Mouse (Mus musculus) intestine, embryonic 15.5 days (tissue): ENCODE measurements around the gene Dcbld1. TPM values are rescaled to one million over a fixed set of nuclear protein-coding genes. Genes with fewer than 3 reads are reported as not detected.
A peak's percentile ranks its signal among the peaks of the same experiment; 100 is the strongest.
"Not testable (repeated sequence)": the region's sequence is repeated elsewhere in the genome, so short reads cannot be mapped to it uniquely, and the experiment has no call there.

Experiments used
- ATAC-seq: fragments of 200-750 bp; cut with Nextera tagmentation; 2 replicates; pipeline ENCODE4 v1.8.0; 2017; ENCODE audit warnings: moderate TSS enrichment, moderate library complexity
- H3K27ac ChIP-seq: fragments of 300-500 bp; sonication (generic); 2 replicates; pipeline ENCODE4 v1.5.1; 2015; ENCODE audit warnings: mild to moderate bottlenecking, inconsistent platforms
- H3K27me3 ChIP-seq: fragments of 300-500 bp; sonication (generic); replicated peaks from 2 replicates; pipeline ENCODE4 v1.6.1; 2015; ENCODE audit warnings: inconsistent platforms
- H3K36me3 ChIP-seq: fragments of 300-500 bp; sonication (generic); 2 replicates; pipeline ENCODE4 v1.6.1; 2015; ENCODE audit warnings: inconsistent platforms
- H3K4me1 ChIP-seq: fragments of 300-500 bp; sonication (generic); replicated peaks from 2 replicates; pipeline ENCODE4 v1.6.1; 2015; ENCODE audit warnings: inconsistent platforms
- H3K4me2 ChIP-seq: fragments of 300-500 bp; sonication (generic); replicated peaks from 2 replicates; pipeline ENCODE4 v1.6.1; 2015; ENCODE audit warnings: mild to moderate bottlenecking, inconsistent platforms
- H3K4me3 ChIP-seq: fragments of 300-500 bp; sonication (generic); replicated peaks from 2 replicates; pipeline ENCODE4 v1.5.1; 2015; ENCODE audit warnings: inconsistent platforms
- H3K9ac ChIP-seq: fragments of 300-500 bp; sonication (generic); 2 replicates; pipeline ENCODE4 v1.6.1; 2015; ENCODE audit warnings: inconsistent platforms
- H3K9me3 ChIP-seq: fragments of 300-500 bp; sonication (generic); 2 replicates; pipeline ENCODE4 v1.6.1; 2016; ENCODE audit warnings: inconsistent platforms
- WGBS: fragments of 180-500 bp; shearing (Covaris S2); methylation state at CpG from one replicate; pipeline ENCODE4 v1.1.7; 2015; 5-methylcytosine and 5-hydroxymethylcytosine counted together
- polyA plus RNA-seq: library from polyadenylated mRNA; unstranded; fragments of >200 nt; fragmentation: Nextera tagmentation; extraction: Ambion mirVana; gene quantifications from 2 replicates; pipeline ENCODE4 v1.2.1, GENCODE M21; 2015

The Dcbld1 gene
- polyA plus RNA-seq, 1 experiment from 2014 or later = 44.6 TPM

- no peak overlapping the region for H3K4me2 ChIP-seq
- no peaks in the 10 kb centered on the region for H3K4me1 ChIP-seq
- H3K27me3 ChIP-seq = no peaks in the 10 kb centered on the region
- no peak overlapping the region for H3K4me3 ChIP-seq
- no peak overlapping the region for H3K27ac ChIP-seq
- H3K9me3 ChIP-seq = no peaks in the 10 kb centered on the region
- H3K9ac ChIP-seq = no peak overlapping the region
- WGBS = 79% methylated on average over 3 of the region's 3 CpGs
- no peaks in the 10 kb centered on the region for H3K36me3 ChIP-seq
- ATAC-seq = no peak
These were observed 55.8 kb downstream of the Dcbld1 start for GRCm38 (mm10) chr10:52289261-52289660.

GRCm38 (mm10) chr10:52292391-52292790 is 59.0 kb downstream of the Dcbld1 start:
- H3K36me3 ChIP-seq, H3K4me1 ChIP-seq, H3K9ac ChIP-seq, ATAC-seq, H3K27ac ChIP-seq, H3K9me3 ChIP-seq, H3K27me3 ChIP-seq, H3K4me2 ChIP-seq, H3K4me3 ChIP-seq: not testable (repeated sequence)
- WGBS = 70% methylated on average over 1 of the region's 1 CpGs

GRCm38 (mm10) chr10:52293921-52294577 is 60.6 kb downstream of the Dcbld1 start:
- no peak for ATAC-seq
- 84% methylated on average over 4 of the region's 4 CpGs for WGBS
- Histone ChIP-seq H3K9ac (no peak overlapping the region), H3K27me3 (no peaks in the 10 kb centered on the region), H3K27ac (no peak overlapping the region), H3K36me3 (no peaks in the 10 kb centered on the region), H3K9me3 (no peaks in the 10 kb centered on the region), H3K4me1 (no peaks in the 10 kb centered on the region), H3K4me2 (no peak overlapping the region), H3K4me3 (no peak overlapping the region)

DNA sequence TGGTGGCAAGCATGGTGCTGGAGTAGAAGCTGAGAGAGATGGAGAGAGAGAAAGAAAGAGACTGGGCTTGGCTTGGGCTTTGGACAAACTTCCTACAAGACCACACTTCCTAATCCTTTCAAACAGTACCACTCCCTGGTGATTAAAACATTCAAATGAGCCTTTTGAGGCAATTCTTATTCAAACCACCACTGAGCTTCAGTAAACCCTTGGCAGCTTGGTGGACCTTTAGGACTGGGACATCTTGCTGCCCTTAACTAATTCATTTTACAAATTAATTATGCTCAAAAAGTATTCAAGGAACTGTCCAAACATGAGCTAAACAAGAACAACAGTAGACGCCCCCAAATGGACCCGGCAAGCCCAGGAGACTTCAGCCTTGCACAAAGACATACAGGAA is 62.5 kb downstream of the Dcbld1 start:
- H3K27me3 ChIP-seq = no peaks in the 10 kb centered on the region
- H3K27ac ChIP-seq = no peak overlapping the region
- no peaks in the 10 kb centered on the region for H3K4me1 ChIP-seq
- H3K9me3 ChIP-seq = no peaks in the 10 kb centered on the region
- H3K9ac ChIP-seq = no peak overlapping the region
- no peak for ATAC-seq
- H3K4me2 ChIP-seq = no peak overlapping the region
- WGBS = 93% methylated on average over 2 of the region's 2 CpGs
- H3K4me3 ChIP-seq = no peak overlapping the region
- no peaks in the 10 kb centered on the region for H3K36me3 ChIP-seq

DNA sequence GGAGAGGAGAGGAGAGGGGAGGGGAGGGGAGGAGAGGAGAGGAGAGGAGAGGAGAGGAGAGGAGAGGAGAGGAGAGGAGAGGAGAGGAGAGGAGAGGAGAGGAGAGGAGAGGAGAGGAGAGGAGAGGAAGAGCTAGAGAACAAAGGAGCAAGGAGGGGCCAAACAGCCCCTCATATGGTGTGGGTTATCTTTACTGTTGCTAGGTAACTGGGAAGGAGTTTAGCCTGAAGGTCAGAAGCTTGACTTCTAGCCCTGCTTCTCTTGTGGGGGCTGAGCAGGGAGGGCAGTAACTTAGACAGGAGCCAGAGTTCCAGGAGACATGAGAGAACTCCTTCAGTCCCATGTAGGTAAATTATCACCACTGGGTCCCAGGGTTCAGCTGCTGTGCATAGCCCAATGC is 65.1 kb downstream of the Dcbld1 start:
- not testable (repeated sequence) for H3K36me3 ChIP-seq, H3K9me3 ChIP-seq, H3K4me2 ChIP-seq, H3K4me3 ChIP-seq, H3K27me3 ChIP-seq, H3K9ac ChIP-seq, ATAC-seq, H3K4me1 ChIP-seq, H3K27ac ChIP-seq

DNA sequence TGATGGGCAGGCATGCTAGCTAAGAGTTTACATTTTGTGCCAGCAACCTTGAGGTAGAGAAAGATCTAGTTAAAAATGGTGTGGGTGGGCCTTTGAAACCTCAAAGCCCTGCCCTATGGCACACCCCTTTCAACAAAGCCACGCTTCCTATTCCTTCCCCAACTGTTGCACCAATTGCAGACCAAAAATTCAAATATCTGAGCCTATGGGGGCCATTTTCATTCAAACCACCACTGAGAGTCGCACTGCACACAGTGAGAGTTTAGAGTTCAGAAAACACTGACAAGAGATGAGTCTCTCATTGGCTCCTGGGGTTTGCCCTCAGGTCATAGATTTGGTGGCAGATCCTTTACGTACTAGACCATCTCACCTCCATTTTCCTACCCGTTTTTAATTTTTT is 68.3 kb downstream of the Dcbld1 start:
- no peak overlapping the region for H3K9ac ChIP-seq
- H3K36me3 ChIP-seq = no peaks in the 10 kb centered on the region
- 91% methylated on average over 4 of the region's 4 CpGs for WGBS
- H3K4me2 ChIP-seq = no peak overlapping the region
- no peak overlapping the region for H3K27ac ChIP-seq
- H3K9me3 ChIP-seq = no peaks in the 10 kb centered on the region
- no peak for ATAC-seq
- no peaks in the 10 kb centered on the region for H3K4me1 ChIP-seq
- H3K27me3 ChIP-seq = no peaks in the 10 kb centered on the region
- H3K4me3 ChIP-seq = no peak overlapping the region

DNA sequence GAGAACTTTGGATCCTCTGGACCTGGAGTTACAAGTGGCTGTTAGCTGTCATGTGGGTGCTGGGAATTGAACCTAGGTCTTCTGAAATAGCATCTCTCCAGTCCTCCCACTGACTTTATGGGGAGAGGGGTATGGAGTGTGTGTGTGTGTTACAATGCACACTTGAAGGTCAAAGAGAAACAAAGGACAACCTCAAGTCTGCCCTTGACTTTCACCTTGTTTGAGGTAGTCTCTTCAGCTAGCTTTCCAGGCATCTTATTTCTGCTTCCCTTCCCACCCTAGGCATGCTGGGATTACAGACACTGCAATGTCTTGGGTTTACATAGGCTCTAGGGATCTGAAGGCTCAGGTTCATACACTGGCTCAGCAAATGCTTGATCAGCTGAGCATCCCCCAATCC is 68.9 kb downstream of the Dcbld1 start:
- H3K4me1 ChIP-seq = no peaks in the 10 kb centered on the region
- ATAC-seq = no peak
- no peak overlapping the region for H3K4me2 ChIP-seq
- no peak overlapping the region for H3K4me3 ChIP-seq
- H3K27ac ChIP-seq = no peak overlapping the region
- H3K27me3 ChIP-seq = no peaks in the 10 kb centered on the region
- H3K9ac ChIP-seq = no peak overlapping the region
- H3K9me3 ChIP-seq = no peaks in the 10 kb centered on the region
- H3K36me3 ChIP-seq = no peaks in the 10 kb centered on the region

GRCm38 (mm10) chr10:52304574-52304973 is 71.2 kb downstream of the Dcbld1 start:
- WGBS = 77% methylated on average over 7 of the region's 7 CpGs
- Histone ChIP-seq H3K4me3 (no peak overlapping the region), H3K27ac (no peak overlapping the region), H3K4me1 (no peaks in the 10 kb centered on the region), H3K4me2 (no peak overlapping the region), H3K9me3 (no peaks in the 10 kb centered on the region), H3K9ac (no peak overlapping the region), H3K36me3 (no peaks in the 10 kb centered on the region), H3K27me3 (no peaks in the 10 kb centered on the region)
- no peak for ATAC-seq

DNA sequence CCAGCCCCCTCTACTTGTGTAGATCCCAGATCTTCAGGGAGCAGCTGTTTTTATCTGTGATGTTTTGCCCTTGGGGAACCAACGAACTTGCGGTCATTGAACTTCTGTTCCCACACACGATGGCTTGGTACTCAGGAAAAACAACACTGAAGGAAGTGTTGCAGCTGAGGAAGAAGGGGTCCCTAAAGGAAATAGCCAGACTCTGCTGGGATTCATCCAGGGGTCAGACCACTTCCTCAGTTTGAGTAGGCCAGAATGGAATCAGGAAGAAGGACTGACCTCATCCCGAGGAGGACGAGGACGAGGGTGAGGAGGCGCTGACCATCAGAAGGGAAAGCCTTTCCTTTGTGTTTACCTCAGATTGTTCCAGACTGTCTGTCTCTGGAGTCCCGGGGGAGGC is 75.8 kb downstream of the Dcbld1 start:
- Histone ChIP-seq H3K4me3 (no peak overlapping the region), H3K36me3 (0 out of 2 replicates have a peak, but pooled peaks cover 6% of the 10 kb centered on the region), H3K4me2 (no peak overlapping the region), H3K27me3 (no peaks in the 10 kb centered on the region), H3K9ac (no peak overlapping the region), H3K4me1 (no peaks in the 10 kb centered on the region), H3K27ac (no peak overlapping the region; the same call in 1 of the 2 replicates), H3K9me3 (no peaks in the 10 kb centered on the region)
- 67% methylated on average over 8 of the region's 8 CpGs for WGBS
- peak; percentile 64 for ATAC-seq

DNA sequence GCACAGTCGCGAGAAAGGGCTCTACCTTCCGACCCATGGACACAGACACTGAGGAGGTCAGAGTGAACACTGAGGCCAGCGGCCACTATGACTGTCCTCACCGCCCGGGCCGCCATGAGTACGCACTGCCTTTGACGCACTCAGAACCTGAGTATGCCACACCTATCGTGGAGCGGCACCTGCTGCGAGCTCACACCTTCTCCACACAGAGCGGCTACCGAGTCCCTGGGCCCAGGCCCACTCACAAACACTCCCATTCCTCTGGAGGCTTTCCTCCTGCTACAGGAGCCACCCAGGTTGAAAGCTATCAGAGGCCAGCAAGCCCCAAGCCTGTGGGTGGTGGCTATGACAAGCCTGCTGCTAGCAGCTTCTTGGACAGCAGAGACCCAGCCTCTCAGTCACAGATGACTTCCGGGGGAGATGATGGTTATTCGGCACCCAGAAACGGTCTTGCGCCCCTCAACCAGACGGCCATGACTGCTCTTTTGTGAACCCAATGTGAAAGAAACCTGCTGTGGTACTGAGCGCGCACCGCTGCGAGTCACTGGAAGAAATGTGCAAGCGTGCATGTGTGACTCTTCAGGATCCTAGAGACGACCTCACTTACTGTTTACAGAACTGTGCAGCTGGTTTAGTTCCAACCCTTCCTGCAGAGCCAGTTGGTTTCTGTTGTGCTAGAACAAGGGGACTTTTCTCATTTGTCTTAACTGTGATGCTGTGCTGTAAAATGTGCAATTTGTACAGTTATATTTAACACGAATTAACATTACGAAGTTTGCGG is 86.3 kb downstream of the Dcbld1 start:
- Histone ChIP-seq H3K36me3 (peaks cover 15% of the 10 kb centered on the region; the same call in 1 of the 2 replicates), H3K9me3 (no peaks in the 10 kb centered on the region), H3K4me3 (no peak overlapping the region), H3K4me1 (no peaks in the 10 kb centered on the region), H3K27me3 (no peaks in the 10 kb centered on the region), H3K27ac (no peak overlapping the region), H3K4me2 (no peak overlapping the region), H3K9ac (no peak overlapping the region)
- WGBS = 81% methylated on average over 28 of the region's 28 CpGs
- ATAC-seq = peak; percentile 54

GRCm38 (mm10) chr10:52321918-52322317 is 88.5 kb downstream of the Dcbld1 start:
- H3K36me3 ChIP-seq = peaks cover 12% of the 10 kb centered on the region; the same call in 1 of the 2 replicates
- H3K9ac ChIP-seq = no peak overlapping the region
- no peaks in the 10 kb centered on the region for H3K27me3 ChIP-seq
- H3K4me2 ChIP-seq = no peak overlapping the region
- no peaks in the 10 kb centered on the region for H3K9me3 ChIP-seq
- WGBS = 90% methylated on average over 3 of the region's 3 CpGs
- ATAC-seq = no peak
- H3K4me3 ChIP-seq = no peak overlapping the region
- H3K27ac ChIP-seq = no peak overlapping the region
- H3K4me1 ChIP-seq = no peaks in the 10 kb centered on the region

DNA sequence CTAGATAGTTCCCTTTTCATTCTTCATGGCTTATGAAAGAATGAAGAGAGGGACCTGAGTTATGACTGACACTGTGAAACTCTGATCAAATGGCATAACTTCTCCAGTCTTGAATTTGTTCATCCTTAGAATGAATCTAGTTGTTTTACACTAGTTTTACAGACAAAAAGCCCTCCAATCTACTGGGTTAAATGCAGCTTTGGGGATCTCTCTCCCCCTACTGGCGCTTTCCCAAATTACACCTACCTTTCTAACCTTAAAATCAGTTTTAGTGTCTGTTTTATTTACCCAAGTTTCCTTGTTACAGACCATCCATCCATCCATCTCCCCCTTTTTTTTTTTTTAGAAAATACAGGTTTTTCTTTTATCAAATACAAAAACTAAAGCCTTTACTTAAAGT is 97.6 kb downstream of the Dcbld1 start:
- Histone ChIP-seq H3K9ac (no peak overlapping the region), H3K36me3 (no peaks in the 10 kb centered on the region), H3K9me3 (no peaks in the 10 kb centered on the region), H3K4me1 (no peaks in the 10 kb centered on the region), H3K27ac (no peak overlapping the region), H3K4me2 (no peak overlapping the region), H3K4me3 (no peak overlapping the region), H3K27me3 (no peaks in the 10 kb centered on the region)
- 0% methylated on average over 1 of the region's 1 CpGs for WGBS
- no peak for ATAC-seq

- peaks cover 15% of the 10 kb centered on the region for H3K36me3 ChIP-seq
- not testable (repeated sequence) for H3K4me3 ChIP-seq, H3K27me3 ChIP-seq, H3K27ac ChIP-seq, H3K4me2 ChIP-seq, H3K9ac ChIP-seq, ATAC-seq, H3K4me1 ChIP-seq, H3K9me3 ChIP-seq
- 88% methylated on average over 4 of the region's 4 CpGs for WGBS
These were observed 109.9 kb downstream of the Dcbld1 start for GRCm38 (mm10) chr10:52343324-52343723.
